9 mouse cellular contexts compared by ENCODE assay signal in genomic region chr3:98564894-98565293, GRCm38 (mm10). TPM values are rescaled to one million over a fixed set of nuclear protein-coding genes. Genes with fewer than 3 reads are reported as not detected.
DNase-seq lines count a peak whose midpoint lies in the region; ATAC-seq and TF ChIP-seq lines count a peak whose summit lies in the region.
"Not testable (repeated sequence)": the region's sequence is repeated elsewhere in the genome, so short reads cannot be mapped to it uniquely, and the experiment has no call there.
"Had no signal": no experiment of that assay in that cellular context is flagged by ENCODE, and none has a peak within 500 bp of the region (broad histone marks: within the 10 kb centered on the region; RNA-seq: fewer than 3 reads in every experiment).

No protein-coding gene starts in this region.

- H3K4me1 ChIP-seq in kidney, embryonic 15.5 days; kidney, embryonic 16.5 days (ENCODE audit: insufficient read depth, low read length); kidney, postnatal 0 days (replicated peaks; ENCODE audit: insufficient read depth, low read length): not testable (repeated sequence)

- H3K4me3 ChIP-seq in kidney, embryonic 15.5 days (replicated peaks); kidney, embryonic 16.5 days (ENCODE audit: low read length); kidney, postnatal 0 days (replicated peaks; ENCODE audit: low read depth, low read length): not testable (repeated sequence)

- not testable (repeated sequence) for H3K36me3 ChIP-seq in kidney, embryonic 15.5 days; kidney, embryonic 16.5 days (ENCODE audit: insufficient read depth, low read length); kidney, postnatal 0 days (ENCODE audit: insufficient read depth, low read length)

- H3K9me3 ChIP-seq in kidney, embryonic 15.5 days (replicated peaks); kidney, embryonic 16.5 days (ENCODE audit: low read length); kidney, postnatal 0 days (replicated peaks; ENCODE audit: low read length): not testable (repeated sequence)

- H3K27ac ChIP-seq in kidney, embryonic 15.5 days; kidney, embryonic 16.5 days (ENCODE audit: low read length); kidney, postnatal 0 days: not testable (repeated sequence)

- H3K4me2 ChIP-seq in kidney, embryonic 15.5 days; kidney, embryonic 16.5 days (replicated peaks; ENCODE audit: low read depth, low read length); kidney, postnatal 0 days (ENCODE audit: low read length): not testable (repeated sequence)

- not testable (repeated sequence) for TF ChIP-seq CTCF in kidney, postnatal 0 days (IDR thresholded peaks at IDR 0.05; ENCODE audit: low read depth)

- H3K9ac ChIP-seq in kidney, embryonic 15.5 days; kidney, embryonic 16.5 days (replicated peaks; ENCODE audit: low read length); kidney, postnatal 0 days (ENCODE audit: low read depth, low read length): not testable (repeated sequence)

- DNase-seq in kidney, postnatal 0 days (ENCODE audit: low spot score) = not testable (repeated sequence)

- no CpG with 5 or more reads among the region's 3 CpGs for WGBS in kidney, embryonic 15.5 days
- WGBS in kidney, embryonic 16.5 days = no CpG with 5 or more reads among the region's 3 CpGs
- WGBS in kidney, postnatal 0 days = no CpG with 5 or more reads among the region's 3 CpGs

- H3K27me3 ChIP-seq in kidney, embryonic 15.5 days; kidney, embryonic 16.5 days (ENCODE audit: insufficient read depth, low read length); kidney, postnatal 0 days (ENCODE audit: insufficient read depth, low read length): not testable (repeated sequence)

- 0 out of 2 replicates have a peak, but pooled peaks have one; percentile 56 for ATAC-seq in kidney, embryonic 15.5 days (replicated peaks; ENCODE audit: low FRiP score)
- ATAC-seq in kidney, embryonic 16.5 days (ENCODE audit: low FRiP score, low TSS enrichment) = peak; percentile 83
- ATAC-seq in kidney, postnatal 0 days (replicated peaks; ENCODE audit: low FRiP score, low read depth) = peak; percentile 49; the same call in 1 of the 2 replicates

RNA-seq across cellular contexts. Expression of gene Gm10681, which starts 23.7 kb away (rescaled TPM):
- 49.8 and 57.4 TPM in 2 replicates for polyA plus RNA-seq in kidney, embryonic 15.5 days (2015; fragmentation: Nextera tagmentation; extraction: Ambion mirVana)
- 99.5 and 117 TPM in 2 replicates for polyA plus RNA-seq in kidney, embryonic 16.5 days (2015; fragmentation: Nextera tagmentation; extraction: Ambion mirVana)
- 199 and 226 TPM in 2 replicates for polyA plus RNA-seq in kidney, postnatal 0 days (2015; fragmentation: Nextera tagmentation; extraction: Ambion mirVana)
- polyA plus RNA-seq: activated CD4-positive, CD25-positive, alpha-beta regulatory T cell, adult 4 months; adrenal gland, adult 2 months; brain, embryonic 14.5 days; C2C12; CD4-positive, CD25-positive, alpha-beta regulatory T cell, adult 4 months; G1E had no signal

RNA-seq across cellular contexts. Expression of gene Hsd3b4, which starts 54.6 kb away (rescaled TPM):
- polyA plus RNA-seq in kidney, embryonic 15.5 days (2015; fragmentation: Nextera tagmentation; extraction: Ambion mirVana) = 30.2 and 36.1 TPM in 2 replicates
- 64.3 and 64.9 TPM in 2 replicates for polyA plus RNA-seq in kidney, embryonic 16.5 days (2015; fragmentation: Nextera tagmentation; extraction: Ambion mirVana)
- 128 and 142 TPM in 2 replicates for polyA plus RNA-seq in kidney, postnatal 0 days (2015; fragmentation: Nextera tagmentation; extraction: Ambion mirVana)
- polyA plus RNA-seq: activated CD4-positive, CD25-positive, alpha-beta regulatory T cell, adult 4 months; adrenal gland, adult 2 months; brain, embryonic 14.5 days; C2C12; CD4-positive, CD25-positive, alpha-beta regulatory T cell, adult 4 months; G1E had no signal
